Mouse (Mus musculus): ENCODE measurements around the gene Rad51.

GRCm38 (mm10) chr2:119147775-119148174, 35.2 kb downstream of the Rad51 start:
- TF ChIP-seq POLR2A (IDR thresholded peaks at IDR 0.05; ENCODE audit: borderline replicate concordance, extremely low read depth, insufficient read depth, insufficient read length, poor library complexity, severe bottlenecking) (no peak), CTCF (IDR thresholded peaks at IDR 0.05; ENCODE audit: borderline replicate concordance, extremely low read depth, insufficient read depth, insufficient read length) (no peak)
